Mouse (Mus musculus) cerebellum, adult 2 months (tissue): ENCODE data around the gene Cfap74.

Source experiments
- CTCF ChIP-seq: fragments of 200-500 bp; IDR thresholded peaks from 2 replicates; pipeline ENCODE4 v1.5.1; 2011; ENCODE audit warnings: low read depth, mild to moderate bottlenecking, control low read depth, low read length, moderate library complexity, borderline replicate concordance; ENCODE audit not compliant: insufficient read depth
- POLR2A ChIP-seq: fragments of 200-500 bp; IDR thresholded peaks from 2 replicates; pipeline ENCODE4 v1.6.1; 2011; ENCODE audit warnings: low read length, control low read depth, borderline replicate concordance; ENCODE audit not compliant: insufficient read depth

DNA sequence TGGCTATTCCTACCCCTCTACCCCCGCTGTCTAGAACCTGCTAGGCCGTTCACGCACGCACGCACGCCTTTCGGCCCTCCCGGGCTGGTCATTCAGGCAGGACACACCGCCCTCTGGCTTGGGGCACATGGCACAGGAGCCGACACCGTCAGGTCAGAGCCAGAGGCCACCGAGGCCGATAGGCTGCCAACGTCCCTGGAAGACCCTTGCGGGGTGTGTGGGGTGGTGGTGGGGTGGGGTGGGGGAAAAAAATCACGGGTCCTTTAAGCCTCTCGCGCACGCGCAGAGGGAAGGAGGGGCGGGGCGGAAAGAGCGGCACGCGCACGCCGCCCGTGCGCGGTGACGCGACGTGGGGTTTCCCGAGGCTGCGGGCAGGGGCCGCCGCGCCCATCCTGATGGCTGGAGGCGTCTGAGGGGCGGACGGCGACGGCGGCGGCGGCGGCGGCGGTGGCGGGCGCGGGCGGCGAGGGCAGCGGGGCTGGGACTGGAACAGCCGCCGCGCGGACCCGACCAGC, 82.1 kb downstream of the Cfap74 start, which contains the start of gene Gnb1:
- TF ChIP-seq CTCF: no peak
- peak; percentile 47; the same call in 1 of the 2 replicates for TF ChIP-seq POLR2A
